Mouse (Mus musculus) forebrain, embryonic 12.5 days (tissue): ENCODE results near the gene Poln. TPM values are rescaled to one million over a fixed set of nuclear protein-coding genes. Genes with fewer than 3 reads are reported as not detected.

Experiments used
- ATAC-seq: fragments of 200-750 bp; cut with Nextera tagmentation; 2 replicates; pipeline ENCODE4 v1.8.0; 2017; ENCODE audit warnings: moderate TSS enrichment; ENCODE audit not compliant: low FRiP score
- H3K27ac ChIP-seq: fragments of 300-500 bp; sonication (generic); 2 replicates; pipeline ENCODE4 v1.5.1; 2016; ENCODE audit warnings: mild to moderate bottlenecking
- H3K27me3 ChIP-seq: fragments of 300-500 bp; sonication (generic); 2 replicates; pipeline ENCODE4 v1.6.1; 2016; ENCODE audit warnings: mild to moderate bottlenecking
- H3K36me3 ChIP-seq: fragments of 300-500 bp; sonication (generic); replicated peaks from 2 replicates; pipeline ENCODE4 v1.6.1; 2016; ENCODE audit warnings: mild to moderate bottlenecking
- H3K4me1 ChIP-seq: fragments of 300-500 bp; sonication (generic); 2 replicates; pipeline ENCODE4 v1.6.1; 2016
- H3K4me2 ChIP-seq: fragments of 300-500 bp; sonication (generic); 2 replicates; pipeline ENCODE4 v1.6.1; 2016; ENCODE audit warnings: mild to moderate bottlenecking, moderate library complexity
- H3K4me3 ChIP-seq: fragments of 300-500 bp; sonication (generic); replicated peaks from 2 replicates; pipeline ENCODE4 v1.5.1; 2016; ENCODE audit warnings: mild to moderate bottlenecking
- H3K9ac ChIP-seq: fragments of 300-500 bp; sonication (generic); 2 replicates; pipeline ENCODE4 v1.6.1; 2016; ENCODE audit warnings: mild to moderate bottlenecking
- H3K9me3 ChIP-seq: fragments of 300-500 bp; sonication (generic); 2 replicates; pipeline ENCODE4 v1.6.1; 2016
- WGBS: fragments of 180-500 bp; shearing (Covaris S2); methylation state at CpG from one replicate; pipeline ENCODE4 v1.1.7; 2016; 5-methylcytosine and 5-hydroxymethylcytosine counted together
- polyA plus RNA-seq: library from polyadenylated mRNA; unstranded; fragments of >200 nt; fragmentation: Nextera tagmentation; extraction: Ambion mirVana; gene quantifications from 2 replicates; pipeline ENCODE4 v1.2.1, GENCODE M21; 2016

Poln gene
- polyA plus RNA-seq: 0.62 and 0.80 TPM in 2 replicates

GRCm38 (mm10) chr5:34168950-34169891 lies at the start of gene Poln, which contains the start of gene Haus3:
Poln (minus strand) TSS chr5:34169448.
Haus3 (minus strand) TSS chr5:34169527.
- peak within 1 kb of the TSS; percentile 79 for H3K4me3 ChIP-seq
- H3K4me1 ChIP-seq: peaks cover 25% of the 10 kb centered on the region
- H3K36me3 ChIP-seq: peaks cover 7% of the 10 kb centered on the region; the same call in 1 of the 2 replicates
- H3K4me2 ChIP-seq: peak within 1 kb of the TSS; percentile 61
- H3K27ac ChIP-seq: peak within 1 kb of the TSS; percentile 91
- no peaks in the 10 kb centered on the region for H3K9me3 ChIP-seq
- ATAC-seq: peak; percentile 100
- H3K9ac ChIP-seq: peak within 1 kb of the TSS; percentile 81
- no peaks in the 10 kb centered on the region for H3K27me3 ChIP-seq
- under 1% methylated on average over 57 of the region's 57 CpGs for WGBS

DNA sequence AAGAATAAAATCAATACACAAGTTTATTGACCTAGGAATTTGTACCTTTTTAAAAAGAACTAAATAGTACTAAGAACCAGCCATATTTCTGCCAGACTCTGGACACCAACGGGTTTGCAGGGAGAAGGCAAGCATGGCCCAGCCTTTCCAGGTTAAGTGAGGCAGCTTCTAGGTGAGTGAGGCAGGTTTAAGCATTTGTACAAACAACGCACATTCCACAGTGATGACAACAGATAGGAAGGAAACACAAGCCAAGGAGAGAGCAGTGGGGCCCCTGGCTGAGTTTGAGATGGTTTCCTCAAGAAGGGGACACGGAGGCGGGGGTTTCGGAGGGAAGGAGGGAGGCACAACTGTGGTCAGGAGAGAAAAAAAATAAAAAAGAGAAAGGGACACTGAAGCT lies 49.4 kb upstream of the Poln start:
- H3K9ac ChIP-seq: no peak overlapping the region
- no peak for ATAC-seq
- no peak overlapping the region for H3K27ac ChIP-seq
- H3K9me3 ChIP-seq: no peaks in the 10 kb centered on the region
- no peaks in the 10 kb centered on the region for H3K27me3 ChIP-seq
- no peaks in the 10 kb centered on the region for H3K36me3 ChIP-seq
- no peaks in the 10 kb centered on the region for H3K4me1 ChIP-seq
- 80% methylated on average over 5 of the region's 5 CpGs for WGBS
- no peak overlapping the region for H3K4me3 ChIP-seq
- no peak overlapping the region for H3K4me2 ChIP-seq

GRCm38 (mm10) chr5:34217756-34218155 lies 48.5 kb upstream of the Poln start:
- H3K4me2 ChIP-seq: no peak overlapping the region
- 75% methylated on average over 9 of the region's 9 CpGs for WGBS

DNA sequence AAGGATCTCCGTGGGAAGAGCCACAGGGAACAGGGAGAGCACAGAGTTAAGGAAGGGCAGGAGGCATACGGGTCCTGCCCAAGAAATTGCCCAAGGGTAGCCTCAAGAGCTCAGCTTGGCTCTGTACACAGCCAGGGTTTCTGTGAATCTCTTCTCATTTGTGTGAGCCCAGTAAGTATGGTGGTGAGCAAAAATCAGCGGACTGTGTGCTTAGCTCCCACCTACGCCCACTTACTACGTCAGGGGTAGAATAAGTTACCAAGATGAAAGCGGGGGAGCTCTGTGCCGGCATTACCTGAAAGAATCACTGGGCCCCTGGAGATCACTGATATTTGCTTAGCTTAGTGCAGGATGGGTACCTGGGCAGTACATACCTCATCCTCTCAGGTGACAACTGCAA lies 46.8 kb upstream of the Poln start:
- Histone ChIP-seq H3K27ac (no peak overlapping the region), H3K4me2 (no peak overlapping the region), H3K36me3 (no peaks in the 10 kb centered on the region), H3K4me1 (no peaks in the 10 kb centered on the region), H3K27me3 (no peaks in the 10 kb centered on the region), H3K4me3 (no peak overlapping the region), H3K9me3 (no peaks in the 10 kb centered on the region), H3K9ac (no peak overlapping the region)
- 88% methylated on average over 7 of the region's 7 CpGs for WGBS
- ATAC-seq: no peak

More at GRCm38 (mm10) chr5:34217756-34218155, 48.5 kb upstream of the Poln start:
- Histone ChIP-seq H3K4me3 (no peak overlapping the region), H3K4me1 (no peaks in the 10 kb centered on the region), H3K27ac (no peak overlapping the region), H3K27me3 (no peaks in the 10 kb centered on the region), H3K9ac (no peak overlapping the region), H3K36me3 (no peaks in the 10 kb centered on the region), H3K9me3 (no peaks in the 10 kb centered on the region)
- no peak for ATAC-seq

GRCm38 (mm10) chr5:34213659-34214058 lies 44.4 kb upstream of the Poln start:
- Histone ChIP-seq H3K27ac (no peak overlapping the region), H3K36me3 (no peaks in the 10 kb centered on the region), H3K4me1 (no peaks in the 10 kb centered on the region), H3K4me2 (no peak overlapping the region), H3K27me3 (no peaks in the 10 kb centered on the region), H3K4me3 (no peak overlapping the region), H3K9ac (no peak overlapping the region), H3K9me3 (no peaks in the 10 kb centered on the region)
- no peak for ATAC-seq
- 79% methylated on average over 8 of the region's 8 CpGs for WGBS

DNA sequence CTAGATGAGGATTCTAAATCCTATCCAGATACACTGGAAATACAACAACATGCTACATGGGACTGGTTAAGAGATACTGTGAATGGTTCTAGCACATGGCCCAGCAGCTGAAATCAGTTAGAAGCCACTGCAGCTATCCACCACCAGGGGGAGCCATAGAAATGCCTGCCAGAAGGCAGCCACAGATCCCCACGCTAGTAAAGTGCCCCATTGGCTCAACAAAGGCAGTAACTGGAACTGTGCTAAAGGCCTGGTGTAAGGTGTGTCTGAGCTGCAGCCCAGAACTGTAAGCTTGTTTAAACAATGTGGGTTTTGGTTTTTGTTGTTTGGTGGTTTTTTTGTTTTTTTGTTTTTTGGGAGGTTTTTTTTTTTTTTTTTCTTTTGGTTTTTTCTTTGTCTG lies 41.0 kb upstream of the Poln start:
- no peak overlapping the region for H3K4me2 ChIP-seq
- no peaks in the 10 kb centered on the region for H3K9me3 ChIP-seq
- 4% methylated on average over 1 of the region's 1 CpGs for WGBS
- H3K27ac ChIP-seq: no peak overlapping the region
- peak; percentile 64 for ATAC-seq
- no peak overlapping the region for H3K4me3 ChIP-seq
- no peaks in the 10 kb centered on the region for H3K4me1 ChIP-seq
- H3K36me3 ChIP-seq: no peaks in the 10 kb centered on the region
- no peak overlapping the region for H3K9ac ChIP-seq
- no peaks in the 10 kb centered on the region for H3K27me3 ChIP-seq

GRCm38 (mm10) chr5:34207503-34207902 lies 38.3 kb upstream of the Poln start:
- no peak for ATAC-seq
- no peak overlapping the region for H3K4me2 ChIP-seq
- H3K27ac ChIP-seq: no peak overlapping the region
- no peaks in the 10 kb centered on the region for H3K9me3 ChIP-seq
- no peak overlapping the region for H3K9ac ChIP-seq
- no peaks in the 10 kb centered on the region for H3K27me3 ChIP-seq
- no peak overlapping the region for H3K4me3 ChIP-seq
- WGBS: 42% methylated on average over 3 of the region's 3 CpGs
- no peaks in the 10 kb centered on the region for H3K4me1 ChIP-seq
- no peaks in the 10 kb centered on the region for H3K36me3 ChIP-seq

GRCm38 (mm10) chr5:34205788-34206187 lies 36.5 kb upstream of the Poln start:
- H3K9me3 ChIP-seq: no peaks in the 10 kb centered on the region
- H3K9ac ChIP-seq: no peak overlapping the region
- ATAC-seq: no peak
- H3K4me2 ChIP-seq: no peak overlapping the region
- H3K27ac ChIP-seq: no peak overlapping the region
- 72% methylated on average over 2 of the region's 2 CpGs for WGBS
- H3K36me3 ChIP-seq: no peaks in the 10 kb centered on the region
- H3K4me1 ChIP-seq: no peaks in the 10 kb centered on the region
- no peaks in the 10 kb centered on the region for H3K27me3 ChIP-seq
- no peak overlapping the region for H3K4me3 ChIP-seq

- H3K4me1 ChIP-seq: no peaks in the 10 kb centered on the region
- 86% methylated on average over 2 of the region's 2 CpGs for WGBS
- no peak overlapping the region for H3K4me2 ChIP-seq
Observed at GRCm38 (mm10) chr5:34204911-34205310, 35.7 kb upstream of the Poln start.

DNA sequence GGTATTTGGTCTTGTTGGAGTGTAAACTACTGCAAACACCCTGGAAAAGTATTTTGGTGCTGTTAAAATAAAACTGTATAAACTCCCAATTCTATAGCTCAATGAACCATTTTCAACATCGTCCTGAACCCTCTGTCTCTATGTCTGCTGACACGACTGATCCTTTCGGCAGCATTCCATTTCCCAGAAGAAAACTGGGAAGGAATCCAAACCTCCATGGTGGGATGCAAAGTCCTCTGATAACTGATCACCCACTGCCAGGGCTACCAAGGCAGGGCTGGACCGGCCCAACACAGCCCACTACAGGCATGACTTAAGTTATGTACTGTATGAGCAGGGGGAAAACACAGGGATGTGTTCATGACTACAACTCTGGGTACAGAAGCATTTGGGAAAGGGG lies 32.8 kb upstream of the Poln start:
- Histone ChIP-seq H3K9ac (no peak overlapping the region), H3K27ac (no peak overlapping the region), H3K4me1 (no peaks in the 10 kb centered on the region), H3K4me3 (no peak overlapping the region), H3K36me3 (no peaks in the 10 kb centered on the region), H3K4me2 (no peak overlapping the region), H3K9me3 (no peaks in the 10 kb centered on the region), H3K27me3 (no peaks in the 10 kb centered on the region)
- no peak for ATAC-seq
- 88% methylated on average over 4 of the region's 4 CpGs for WGBS

More at GRCm38 (mm10) chr5:34204911-34205310, 35.7 kb upstream of the Poln start:
- no peak for ATAC-seq
- Histone ChIP-seq H3K9ac (no peak overlapping the region), H3K4me3 (no peak overlapping the region), H3K9me3 (no peaks in the 10 kb centered on the region), H3K27ac (no peak overlapping the region), H3K27me3 (no peaks in the 10 kb centered on the region), H3K36me3 (no peaks in the 10 kb centered on the region)

DNA sequence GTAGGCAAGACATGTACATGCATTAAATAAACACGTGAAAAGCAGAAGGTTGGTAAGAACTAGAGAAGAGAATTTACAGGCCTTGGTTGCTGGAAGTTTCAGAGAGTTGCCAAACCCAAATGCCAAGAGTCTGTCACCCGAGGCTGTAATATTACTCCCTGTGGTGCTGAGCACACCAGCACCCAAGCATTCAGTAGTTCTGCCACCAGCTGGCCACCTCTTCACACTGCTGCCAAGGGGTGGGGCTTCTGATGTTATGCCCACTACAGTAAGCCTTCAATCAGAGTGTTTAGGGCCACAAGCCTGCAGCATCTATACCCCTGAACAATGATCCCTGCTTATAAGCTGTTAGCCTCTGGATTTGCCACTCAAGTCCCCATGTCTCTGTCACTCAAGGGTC lies 32.1 kb upstream of the Poln start:
- Histone ChIP-seq H3K4me2 (no peak overlapping the region), H3K4me3 (no peak overlapping the region), H3K27me3 (no peaks in the 10 kb centered on the region), H3K4me1 (no peaks in the 10 kb centered on the region), H3K27ac (no peak overlapping the region), H3K9ac (no peak overlapping the region), H3K9me3 (no peaks in the 10 kb centered on the region), H3K36me3 (no peaks in the 10 kb centered on the region)
- WGBS: 82% methylated on average over 2 of the region's 2 CpGs
- ATAC-seq: no peak

DNA sequence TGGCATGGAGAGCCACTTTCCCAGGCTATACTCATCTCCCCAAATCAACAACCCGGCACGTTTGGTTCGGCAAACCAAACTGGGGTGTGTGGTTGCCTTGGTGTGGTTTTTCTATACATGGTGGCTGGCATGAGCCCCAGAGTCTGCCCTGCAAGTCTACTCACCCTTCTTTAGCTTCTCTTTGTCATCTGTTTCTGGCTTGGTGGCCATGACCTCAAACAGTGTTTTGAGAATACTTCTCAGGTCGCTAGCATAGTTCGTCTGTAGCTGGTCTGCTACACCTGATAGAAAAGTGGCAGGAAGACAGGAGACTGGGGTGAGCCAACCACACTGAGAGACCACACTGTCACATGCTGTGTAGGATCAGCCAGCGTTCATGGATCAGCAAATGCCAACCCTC lies 29.4 kb upstream of the Poln start:
- no peak overlapping the region for H3K9ac ChIP-seq
- no peak for ATAC-seq
- no peaks in the 10 kb centered on the region for H3K4me1 ChIP-seq
- H3K27me3 ChIP-seq: no peaks in the 10 kb centered on the region
- H3K4me2 ChIP-seq: no peak overlapping the region
- H3K27ac ChIP-seq: no peak overlapping the region
- H3K4me3 ChIP-seq: no peak overlapping the region
- no peaks in the 10 kb centered on the region for H3K36me3 ChIP-seq
- WGBS: 87% methylated on average over 6 of the region's 6 CpGs
- H3K9me3 ChIP-seq: no peaks in the 10 kb centered on the region

DNA sequence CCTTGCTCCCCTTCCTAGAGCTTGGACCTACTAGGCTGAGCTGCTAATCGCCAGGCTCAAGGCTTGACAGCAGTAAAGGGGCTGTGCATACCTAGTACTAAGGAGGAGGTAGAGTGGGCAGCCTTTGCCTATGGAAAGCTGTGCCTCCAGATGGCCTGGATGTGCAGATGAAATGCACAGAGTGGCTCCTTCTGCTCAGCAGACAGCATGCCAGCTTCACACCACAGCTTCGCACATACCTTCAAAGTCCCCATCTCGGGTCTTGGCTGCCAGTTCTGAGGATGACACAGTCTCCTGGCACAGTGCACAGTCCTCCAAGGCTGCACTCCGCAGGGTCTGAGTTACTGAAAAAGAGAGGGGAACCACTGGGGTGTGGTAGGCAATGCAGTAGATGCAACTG lies 28.0 kb upstream of the Poln start:
- no peak overlapping the region for H3K9ac ChIP-seq
- H3K4me3 ChIP-seq: no peak overlapping the region
- WGBS: 77% methylated on average over 4 of the region's 4 CpGs
- no peak for ATAC-seq
- no peak overlapping the region for H3K27ac ChIP-seq
- no peaks in the 10 kb centered on the region for H3K4me1 ChIP-seq
- H3K4me2 ChIP-seq: no peak overlapping the region
- no peaks in the 10 kb centered on the region for H3K36me3 ChIP-seq
- no peaks in the 10 kb centered on the region for H3K9me3 ChIP-seq
- H3K27me3 ChIP-seq: no peaks in the 10 kb centered on the region
